Mouse (Mus musculus) stomach, embryonic 16.5 days (tissue): ENCODE data around the gene Best2. TPM values are rescaled to one million over a fixed set of nuclear protein-coding genes. Genes with fewer than 3 reads are reported as not detected.

Experiments
- ATAC-seq: fragments of 200-750 bp; cut with Nextera tagmentation; 2 replicates; pipeline ENCODE4 v1.8.0; 2017; ENCODE audit warnings: moderate number of reproducible peaks, moderate TSS enrichment; ENCODE audit not compliant: insufficient read depth, low FRiP score
- H3K27ac ChIP-seq: fragments of 300-500 bp; sonication (generic); 2 replicates; pipeline ENCODE4 v1.5.1; 2014; ENCODE audit warnings: low read length
- H3K27me3 ChIP-seq: fragments of 300-500 bp; sonication (generic); 2 replicates; pipeline ENCODE4 v1.6.1; 2014; ENCODE audit warnings: low read length, control low read depth, mixed read lengths; ENCODE audit not compliant: control insufficient read depth, insufficient read depth
- H3K36me3 ChIP-seq: fragments of 300-500 bp; sonication (generic); 2 replicates; pipeline ENCODE4 v1.6.1; 2014; ENCODE audit warnings: low read length; ENCODE audit not compliant: control insufficient read depth, insufficient read depth
- H3K4me1 ChIP-seq: fragments of 300-500 bp; sonication (generic); 2 replicates; pipeline ENCODE4 v1.6.1; 2014; ENCODE audit warnings: low read length, control low read depth, mixed read lengths; ENCODE audit not compliant: control insufficient read depth, insufficient read depth
- H3K4me2 ChIP-seq: fragments of 300-500 bp; sonication (generic); 2 replicates; pipeline ENCODE4 v1.6.1; 2014; ENCODE audit warnings: low read depth, low read length, mixed read lengths
- H3K4me3 ChIP-seq: fragments of 300-500 bp; sonication (generic); replicated peaks from 2 replicates; pipeline ENCODE4 v1.5.1; 2014; ENCODE audit warnings: mild to moderate bottlenecking, low read length
- H3K9ac ChIP-seq: fragments of 300-500 bp; sonication (generic); 2 replicates; pipeline ENCODE4 v1.6.1; 2014; ENCODE audit warnings: low read length
- H3K9me3 ChIP-seq: fragments of 300-500 bp; sonication (generic); replicated peaks from 2 replicates; pipeline ENCODE4 v1.6.1; 2016; ENCODE audit warnings: low read length, control low read depth; ENCODE audit not compliant: control insufficient read depth
- WGBS: fragments of 180-500 bp; shearing (Covaris S2); extraction: QIAGEN DNeasy Blood & Tissue Kit; methylation state at CpG from one replicate; pipeline ENCODE4 v1.1.7; 2014; 5-methylcytosine and 5-hydroxymethylcytosine counted together
- polyA plus RNA-seq: library from polyadenylated mRNA; unstranded; fragments of >200 nt; fragmentation: Nextera tagmentation; extraction: Ambion mirVana; gene quantifications from 2 replicates; pipeline ENCODE4 v1.2.1, GENCODE M21; 2015

Best2 gene
- polyA plus RNA-seq, 1 experiment from 2014 or later, result 0.30 TPM

DNA sequence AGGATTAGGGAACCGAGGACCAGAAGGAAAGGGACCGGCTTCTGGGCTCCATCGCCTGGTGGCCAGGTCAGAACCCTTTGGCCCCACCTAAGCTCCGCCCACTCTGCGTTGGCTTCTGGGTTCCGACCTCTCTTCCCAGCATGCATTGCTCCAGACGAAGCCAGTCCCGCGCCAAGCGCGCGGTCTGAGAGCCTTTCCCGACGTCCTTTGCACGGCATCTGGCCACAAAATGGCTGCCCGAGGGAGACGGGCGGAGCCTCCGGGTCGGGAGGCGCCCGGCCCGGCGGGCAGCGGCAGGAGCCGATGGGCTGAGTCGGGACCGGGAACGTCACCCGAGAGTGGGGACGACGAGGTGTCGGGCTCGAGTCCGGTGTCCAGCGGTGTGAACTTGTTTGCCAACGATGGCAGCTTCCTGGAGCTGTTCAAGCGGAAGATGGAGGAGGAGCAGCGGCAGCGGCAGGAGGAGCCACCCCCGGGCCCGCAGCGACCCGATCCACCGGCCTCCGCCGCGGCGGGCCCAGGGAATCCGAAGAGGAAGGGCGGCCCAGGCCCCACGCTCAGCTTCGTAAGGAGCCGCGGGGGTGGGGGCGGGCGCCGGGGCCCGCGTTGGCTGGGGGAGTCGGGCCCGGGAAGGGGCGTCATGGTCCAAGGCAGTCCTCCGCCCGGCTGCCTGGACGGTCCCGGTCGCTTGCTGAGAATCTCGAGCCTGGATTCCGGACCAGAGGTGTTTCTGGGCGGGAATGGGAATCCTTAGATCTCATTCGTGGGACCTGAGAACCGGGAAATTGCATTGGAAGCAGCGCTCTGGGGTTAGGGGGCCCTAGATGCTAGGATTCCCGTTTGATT is 12.6 kb upstream of the Best2 start, which contains the start of gene Trir:
Trir (plus strand) TSS at position 154 of the 846 bp plus-strand sequence.
- ATAC-seq, result peak; percentile 88
- peak within 1 kb of the TSS; percentile 100 for H3K9ac ChIP-seq

DNA sequence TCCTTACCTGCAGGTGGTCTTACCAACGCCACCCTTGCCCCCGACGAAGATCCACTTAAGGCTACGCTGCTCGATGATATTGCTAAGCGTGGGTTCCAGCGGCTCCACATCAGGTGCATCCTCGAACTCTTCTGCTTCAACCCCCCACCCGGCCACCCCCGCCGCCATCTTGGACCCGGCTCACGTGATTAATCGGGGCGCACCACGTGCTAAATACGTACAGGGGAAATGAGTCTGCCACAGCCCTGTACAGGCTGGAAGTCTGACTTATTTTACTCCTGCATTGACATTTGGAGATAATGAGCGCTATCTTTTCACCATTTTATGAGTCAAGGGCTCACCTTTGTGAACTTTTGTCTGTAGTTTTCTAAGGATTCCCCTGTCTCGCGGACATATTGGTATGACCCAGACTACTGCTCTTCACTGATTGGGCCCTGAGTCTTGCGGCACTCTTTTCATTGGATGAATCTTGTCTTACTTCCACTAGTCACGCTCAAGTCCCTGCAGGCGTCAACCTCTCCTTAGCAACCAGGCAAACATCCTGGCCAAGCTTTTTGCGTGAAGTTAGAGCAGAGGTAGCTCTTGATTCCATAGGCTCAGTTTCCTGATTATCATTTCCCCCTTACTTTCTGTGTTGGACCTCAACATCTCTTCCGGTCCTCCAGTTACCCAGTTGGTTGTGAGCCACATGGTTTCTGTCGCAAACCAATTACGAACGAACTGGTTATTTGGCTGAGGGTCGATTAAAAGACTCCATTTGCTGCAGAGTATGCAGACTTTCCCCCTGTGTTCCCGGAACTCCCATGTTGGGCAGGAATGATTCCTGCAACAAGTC is 11.0 kb upstream of the Best2 start, which contains the start of gene Asna1:
Asna1 (minus strand) TSS at position 184 of the 835 bp plus-strand sequence.
- peak within 1 kb of the TSS; percentile 93 for H3K27ac ChIP-seq
- peak within 1 kb of the TSS; percentile 99 for H3K4me2 ChIP-seq
- no peaks in the 10 kb centered on the region for H3K27me3 ChIP-seq
- WGBS, result 4% methylated on average over 30 of the region's 30 CpGs
- peaks cover 18% of the 10 kb centered on the region for H3K36me3 ChIP-seq
- peaks cover 34% of the 10 kb centered on the region for H3K4me1 ChIP-seq
- ATAC-seq, result peak; percentile 91
- peak within 1 kb of the TSS; percentile 95 for H3K4me3 ChIP-seq
- no peaks in the 10 kb centered on the region for H3K9me3 ChIP-seq
- peak within 1 kb of the TSS; percentile 86 for H3K9ac ChIP-seq

More for the DNA sequence above, 12.6 kb upstream of the Best2 start, which contains the start of gene Trir:
- H3K9me3 ChIP-seq, result no peaks in the 10 kb centered on the region
- peak within 1 kb of the TSS; percentile 100 for H3K4me3 ChIP-seq
- H3K27me3 ChIP-seq, result no peaks in the 10 kb centered on the region
- peak within 1 kb of the TSS; percentile 93 for H3K27ac ChIP-seq
- H3K4me1 ChIP-seq, result peaks cover 34% of the 10 kb centered on the region
- peak within 1 kb of the TSS; percentile 99 for H3K4me2 ChIP-seq
- under 1% methylated on average over 73 of the region's 75 CpGs for WGBS
- H3K36me3 ChIP-seq, result peaks cover 11% of the 10 kb centered on the region

DNA sequence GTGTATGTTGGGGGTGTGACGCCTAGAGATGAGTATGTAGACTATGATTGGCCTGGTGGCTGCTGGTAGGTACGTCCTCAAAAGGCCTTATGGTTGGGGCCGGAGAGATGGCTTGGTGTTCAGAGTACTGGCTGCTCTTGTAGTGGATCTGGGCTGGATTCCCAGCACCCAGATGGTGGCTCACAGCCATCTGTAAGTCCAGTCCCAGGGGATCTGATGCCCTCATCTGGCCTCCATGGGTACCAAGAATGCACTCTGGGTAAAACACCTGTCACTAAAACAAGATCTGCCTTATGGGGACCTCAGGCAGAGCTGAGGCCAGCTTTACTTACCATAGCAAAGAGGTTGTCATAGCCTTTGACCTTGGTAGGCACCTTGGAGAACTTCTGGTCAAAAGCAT is 9.5 kb upstream of the Best2 start:
- H3K9me3 ChIP-seq, result no peaks in the 10 kb centered on the region
- H3K27me3 ChIP-seq, result no peaks in the 10 kb centered on the region
- H3K4me1 ChIP-seq, result peaks cover 29% of the 10 kb centered on the region
- H3K9ac ChIP-seq, result no peak overlapping the region
- peak overlapping the region; percentile 95 for H3K4me3 ChIP-seq
- ATAC-seq, result no peak
- peaks cover 21% of the 10 kb centered on the region for H3K36me3 ChIP-seq
- 90% methylated on average over 3 of the region's 3 CpGs for WGBS
- peak overlapping the region; percentile 99; the same call in 1 of the 2 replicates for H3K4me2 ChIP-seq
- H3K27ac ChIP-seq, result no peak overlapping the region

DNA sequence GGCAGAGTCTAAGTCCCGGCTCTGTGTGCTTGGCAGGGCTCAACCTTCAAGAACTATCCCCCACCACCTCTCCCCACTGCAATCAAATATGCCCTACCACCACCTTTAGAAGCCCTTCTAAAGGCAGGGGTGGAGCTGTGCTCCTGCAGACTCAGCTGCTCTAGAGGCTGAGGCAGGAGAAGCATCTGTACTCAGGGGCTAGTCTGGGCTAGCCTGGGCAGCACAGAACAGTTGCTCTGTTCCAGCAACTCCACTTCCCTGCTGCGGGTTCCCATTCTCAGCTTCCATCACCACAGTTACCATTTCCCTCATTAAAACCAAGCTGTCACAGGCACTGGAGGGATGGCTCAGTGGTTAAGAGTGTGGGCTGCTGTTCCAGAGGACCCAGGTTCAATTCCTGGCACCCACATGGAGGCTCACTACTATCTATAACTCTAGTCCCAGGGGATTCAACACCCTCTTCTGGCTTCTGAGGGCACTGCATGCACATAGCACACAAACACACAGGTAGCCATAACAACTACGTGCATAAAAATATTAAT is 7.3 kb upstream of the Best2 start:
- Histone ChIP-seq H3K4me3 (no peak overlapping the region), H3K36me3 (peaks cover 21% of the 10 kb centered on the region), H3K4me1 (peaks cover 26% of the 10 kb centered on the region), H3K27me3 (no peaks in the 10 kb centered on the region), H3K9ac (no peak overlapping the region), H3K27ac (no peak overlapping the region), H3K4me2 (no peak overlapping the region), H3K9me3 (no peaks in the 10 kb centered on the region)
- no peak for ATAC-seq
- 95% methylated on average over 3 of the region's 3 CpGs for WGBS

DNA sequence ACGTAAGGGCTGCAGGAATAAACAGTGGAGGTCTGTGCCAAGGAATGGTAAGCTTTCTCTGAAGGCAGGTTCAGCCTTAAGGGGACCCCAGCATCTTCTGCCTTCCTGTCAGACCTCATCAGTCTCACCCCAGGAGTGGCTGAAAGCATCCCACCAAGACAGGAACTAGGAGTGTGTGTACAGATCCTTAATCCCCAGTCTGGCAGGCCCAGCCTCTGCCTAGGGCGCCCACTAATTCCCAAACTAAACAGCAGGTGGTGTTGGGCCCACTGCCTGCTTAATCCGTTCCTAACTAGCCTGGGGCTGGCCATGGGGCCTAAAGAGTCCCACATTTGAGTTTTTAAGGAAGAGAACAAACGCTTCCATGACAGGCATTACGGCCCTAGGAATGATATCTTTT is 2.9 kb upstream of the Best2 start:
- 43% methylated on average over 5 of the region's 5 CpGs for WGBS
- Histone ChIP-seq H3K27ac (peak overlapping the region; percentile 67), H3K9ac (no peak overlapping the region)

DNA sequence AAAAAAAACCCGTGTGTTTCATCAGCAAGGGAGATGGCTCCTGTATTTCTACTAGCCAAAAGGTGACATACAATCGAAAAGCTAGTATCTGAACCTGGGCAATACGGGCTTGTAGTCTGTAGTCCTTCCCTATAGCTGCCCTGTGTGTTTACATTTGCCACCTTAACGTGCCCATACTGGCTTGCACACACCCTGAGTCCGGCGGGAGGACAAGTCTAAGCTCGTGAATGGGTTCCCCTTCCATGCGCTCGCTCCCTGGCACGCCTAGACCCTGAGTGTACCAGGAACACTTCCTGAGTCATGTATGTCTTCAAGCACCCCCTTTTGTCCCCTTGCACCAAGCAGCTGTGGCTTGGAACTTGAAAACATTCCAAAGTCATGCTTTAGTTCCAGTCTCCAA is 2.4 kb upstream of the Best2 start:
- peak overlapping the region; percentile 67 for H3K27ac ChIP-seq
- ATAC-seq, result no peak
- WGBS, result 53% methylated on average over 10 of the region's 10 CpGs

More for the DNA sequence above, 2.9 kb upstream of the Best2 start:
- no peak overlapping the region for H3K4me3 ChIP-seq
- H3K9me3 ChIP-seq, result no peaks in the 10 kb centered on the region
- peaks cover 10% of the 10 kb centered on the region; the same call in 1 of the 2 replicates for H3K36me3 ChIP-seq
- ATAC-seq, result no peak
- 0 out of 2 replicates have a peak, but pooled peaks cover 7% of the 10 kb centered on the region for H3K27me3 ChIP-seq
- peaks cover 7% of the 10 kb centered on the region for H3K4me1 ChIP-seq
- H3K4me2 ChIP-seq, result no peak overlapping the region

DNA sequence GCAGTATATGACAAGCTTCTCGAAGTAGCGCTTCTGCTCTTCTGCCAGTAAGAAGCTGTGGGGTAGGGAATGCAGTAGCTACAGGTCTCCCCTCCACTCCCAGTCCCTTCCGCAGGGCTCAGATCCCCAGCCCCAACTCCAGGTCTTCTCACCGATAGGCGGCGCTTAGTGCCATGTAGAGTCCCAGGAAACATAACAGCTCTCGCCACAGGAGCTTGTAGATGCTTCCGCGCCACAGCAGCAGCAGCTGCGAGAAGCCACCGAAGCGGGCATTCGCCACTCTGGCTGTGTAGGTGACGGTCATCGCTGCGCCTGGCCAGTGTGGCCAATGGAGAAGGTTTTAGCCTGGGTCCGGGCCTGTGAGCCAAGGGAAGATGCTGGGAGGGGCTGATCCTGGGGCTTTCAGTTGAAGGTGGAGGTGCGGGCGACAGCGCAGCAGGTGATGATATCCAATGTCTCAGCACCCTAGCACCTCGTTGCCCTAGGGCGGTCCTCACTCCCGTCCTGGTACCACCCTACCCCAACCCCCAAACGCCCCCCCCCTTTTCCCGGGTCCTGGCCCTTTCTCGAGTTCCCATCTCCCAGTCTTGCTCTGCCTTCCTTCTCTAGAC is 996 bp downstream of the Best2 start:
- Histone ChIP-seq H3K27me3 (peaks cover 20% of the 10 kb centered on the region), H3K9ac (peak overlapping the region; percentile 62), H3K4me1 (peaks cover 7% of the 10 kb centered on the region), H3K36me3 (no peaks in the 10 kb centered on the region), H3K4me3 (peak overlapping the region; percentile 38), H3K9me3 (no peaks in the 10 kb centered on the region), H3K4me2 (peak overlapping the region; percentile 70), H3K27ac (no peak overlapping the region)
- ATAC-seq, result peak; percentile 70; the same call in 1 of the 2 replicates
- 3% methylated on average over 26 of the region's 26 CpGs for WGBS

More for the DNA sequence above, 2.4 kb upstream of the Best2 start:
- Histone ChIP-seq H3K9me3 (no peaks in the 10 kb centered on the region), H3K4me1 (peaks cover 7% of the 10 kb centered on the region), H3K27me3 (peaks cover 8% of the 10 kb centered on the region; the same call in 1 of the 2 replicates), H3K9ac (no peak overlapping the region; the same call in 1 of the 2 replicates), H3K4me3 (no peak overlapping the region), H3K36me3 (peaks cover 10% of the 10 kb centered on the region; the same call in 1 of the 2 replicates), H3K4me2 (no peak overlapping the region)

DNA sequence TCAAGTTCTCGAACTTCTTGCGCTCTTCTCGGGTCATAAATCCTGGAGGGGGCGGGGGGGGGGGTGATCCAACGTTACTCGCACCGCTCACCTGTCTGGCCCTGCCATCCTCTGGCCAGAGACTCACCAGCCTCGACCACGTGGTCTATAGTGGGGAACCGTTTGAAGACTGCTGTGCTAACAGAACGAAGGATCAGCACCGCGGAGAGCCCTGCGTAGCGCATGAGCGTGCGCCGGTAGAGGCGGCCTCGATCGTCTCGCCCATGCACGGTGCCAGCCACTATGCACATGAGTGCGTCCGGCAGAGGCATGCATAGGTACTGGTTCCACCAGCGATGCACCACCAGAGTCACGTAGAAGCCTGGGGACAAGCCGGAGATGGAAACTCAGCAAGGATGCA is 3.1 kb downstream of the Best2 start:
- H3K9me3 ChIP-seq, result no peaks in the 10 kb centered on the region
- no peak overlapping the region for H3K4me3 ChIP-seq
- ATAC-seq, result peak; percentile 18; the same call in 1 of the 2 replicates
- H3K27me3 ChIP-seq, result peaks cover 20% of the 10 kb centered on the region
- no peaks in the 10 kb centered on the region; the same call in 1 of the 2 replicates for H3K4me1 ChIP-seq
- no peak overlapping the region for H3K27ac ChIP-seq
- no peak overlapping the region for H3K4me2 ChIP-seq
- WGBS, result 13% methylated on average over 28 of the region's 28 CpGs
- H3K36me3 ChIP-seq, result no peaks in the 10 kb centered on the region
- no peak overlapping the region for H3K9ac ChIP-seq
